Mouse (Mus musculus): ENCODE data around the gene Gm20388.

DNA sequence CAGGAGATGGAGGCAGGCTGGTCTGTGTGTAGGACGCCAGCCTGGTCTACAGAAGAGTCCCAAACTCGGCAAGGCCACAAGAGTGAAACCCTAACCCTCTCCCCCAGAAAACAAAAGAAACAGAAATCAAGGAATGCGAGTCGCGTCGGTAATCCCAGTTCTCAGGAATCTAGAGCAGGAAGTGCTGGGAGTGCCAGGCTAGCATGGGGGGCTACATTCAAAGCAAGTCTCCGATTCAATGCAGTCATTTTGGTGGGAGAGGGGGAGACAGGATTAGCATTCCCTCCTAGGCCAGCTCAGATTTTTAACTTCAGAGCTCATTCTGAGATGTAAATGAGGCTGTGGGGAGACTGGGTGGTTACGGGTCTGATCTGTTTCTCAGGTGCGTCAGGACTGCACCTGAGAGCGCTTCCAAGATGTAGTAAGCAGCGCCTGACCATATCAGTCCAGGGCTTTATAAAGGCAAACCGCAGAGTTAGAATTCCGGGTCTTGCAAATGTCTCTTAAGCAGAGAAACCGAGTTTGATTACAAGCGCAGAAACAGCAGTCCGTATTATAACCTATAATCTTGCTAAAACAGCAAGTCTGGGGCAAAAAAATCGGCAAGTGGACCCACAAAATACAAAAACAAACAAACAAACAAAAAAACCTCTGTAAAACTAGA lies 756.3 kb downstream of the Gm20388 start:
- TF ChIP-seq CTCF (IDR thresholded peaks at IDR 0.05; ENCODE audit: extremely low read depth, insufficient read depth, low read length) (no peak), POLR2A (IDR thresholded peaks at IDR 0.05; ENCODE audit: extremely low read depth, insufficient read depth, low read length) (no peak)

Data from cortical plate, adult 2 months (tissue).